Mouse (Mus musculus) heart, adult 10 weeks (tissue): ENCODE data around the gene Clec4n. TPM values are rescaled to one million over a fixed set of nuclear protein-coding genes. Genes with fewer than 3 reads are reported as not detected.

Experiments
- polyA plus RNA-seq: library from polyadenylated mRNA; stranded (reverse); fragments of 350-450 nt; fragmentation: Illumina TruSeq; extraction: RNeasy Lipid Tissue Mini Kit (QIAGEN cat#74804); gene quantifications from one replicate; pipeline ENCODE4 v1.2.3, GENCODE M21; 2014; ENCODE audit warnings: low read depth, low replicate concordance

The Clec4n gene
- polyA plus RNA-seq, result 2.3 TPM

DNA sequence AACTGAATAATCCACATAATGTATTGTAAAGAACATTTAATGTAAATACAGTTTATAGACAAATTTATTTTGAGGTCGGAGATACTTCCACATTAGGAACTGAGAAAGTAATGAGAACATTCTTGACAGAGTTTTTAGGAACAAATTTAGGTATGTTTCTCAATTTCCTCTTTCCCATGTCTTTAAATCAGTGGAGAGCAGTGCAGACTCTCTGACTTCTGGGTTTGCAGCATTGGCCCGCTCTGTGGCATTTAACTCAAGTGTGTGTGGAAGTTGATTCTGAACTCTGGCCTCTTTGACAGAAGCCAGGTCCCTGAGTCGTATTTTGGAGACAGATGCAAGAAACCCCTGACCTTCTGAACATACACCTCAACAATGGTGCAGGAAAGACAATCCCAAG, at the start of gene Clec4n:
Gene Clec4n (plus strand): TSS at position 200 of the 400 bp plus-strand sequence.

DNA sequence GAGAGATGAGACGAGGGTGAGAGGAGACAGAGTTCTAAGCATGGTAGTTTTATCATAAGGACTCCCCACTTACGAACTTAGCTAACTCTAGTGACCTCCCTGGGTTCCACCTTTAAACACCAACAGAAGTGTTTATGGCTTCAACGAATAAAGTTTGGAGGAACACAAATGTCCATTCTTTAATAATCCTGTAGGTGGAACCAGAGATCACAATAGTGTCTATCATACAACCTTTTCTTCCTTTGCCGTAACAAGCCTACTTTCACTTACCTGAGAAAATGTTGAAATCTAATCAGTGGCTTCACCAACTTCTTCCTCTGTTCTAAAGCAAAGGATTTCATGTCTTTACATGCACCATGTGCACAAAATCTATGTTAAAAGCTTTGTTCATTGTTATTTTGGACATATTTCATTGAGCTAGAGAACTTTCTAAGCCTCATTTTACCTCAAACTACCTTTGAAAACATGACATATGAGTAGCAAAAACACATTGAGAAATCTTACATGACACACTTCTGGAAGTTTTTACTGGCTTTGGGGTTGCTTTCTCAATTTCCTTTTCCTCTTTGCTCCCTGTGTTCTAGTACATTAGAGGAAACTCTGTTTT, 32.0 kb downstream of the Clec4n start, which contains the start of gene Clec4d:
Gene Clec4d (plus strand): TSS at position 557 of the 607 bp plus-strand sequence.

DNA sequence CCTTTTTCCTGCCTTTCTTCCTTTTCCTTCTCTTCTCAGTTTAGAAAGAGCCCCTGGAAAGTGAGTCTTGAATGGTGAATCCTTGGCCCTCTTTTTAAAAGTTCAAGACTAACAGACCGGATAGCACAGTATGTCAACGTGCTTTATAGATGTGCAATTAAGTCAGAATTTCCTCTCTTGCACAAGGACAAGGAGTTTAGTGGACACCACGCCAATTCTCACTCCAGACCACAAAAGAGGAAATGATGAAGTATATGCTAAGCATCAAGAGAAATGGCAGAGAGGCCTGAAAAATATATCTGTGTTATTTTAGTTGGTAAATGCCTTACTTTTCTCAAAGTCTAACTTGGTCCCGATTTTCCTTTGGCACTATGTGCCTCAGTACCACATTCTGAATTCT, 60.1 kb downstream of the Clec4n start, which contains the start of gene Clec4e:
Gene Clec4e (minus strand): TSS at position 118 of the 400 bp plus-strand sequence.

Other genes starting within 250 kb of the Clec4n start
- not detected for gene Clec4a4, start 239.5 kb upstream of the Clec4n start, polyA plus RNA-seq
- gene Clec4b1, start 179.9 kb upstream of the Clec4n start, polyA plus RNA-seq, result 0.71 TPM
- 6.6 TPM for gene Clec4a2, start 123.4 kb upstream of the Clec4n start, polyA plus RNA-seq
- not detected for gene Clec4b2, start 57.0 kb upstream of the Clec4n start, polyA plus RNA-seq
- 1.0 TPM for gene Clec4d, start 32.3 kb downstream of the Clec4n start, polyA plus RNA-seq
- not detected for gene Clec4e, start 60.0 kb downstream of the Clec4n start, polyA plus RNA-seq
- not detected for gene Vmn2r19, start 78.5 kb downstream of the Clec4n start, polyA plus RNA-seq
- not detected for gene Vmn2r20, start 188.3 kb downstream of the Clec4n start, polyA plus RNA-seq